In the genomic region with DNA sequence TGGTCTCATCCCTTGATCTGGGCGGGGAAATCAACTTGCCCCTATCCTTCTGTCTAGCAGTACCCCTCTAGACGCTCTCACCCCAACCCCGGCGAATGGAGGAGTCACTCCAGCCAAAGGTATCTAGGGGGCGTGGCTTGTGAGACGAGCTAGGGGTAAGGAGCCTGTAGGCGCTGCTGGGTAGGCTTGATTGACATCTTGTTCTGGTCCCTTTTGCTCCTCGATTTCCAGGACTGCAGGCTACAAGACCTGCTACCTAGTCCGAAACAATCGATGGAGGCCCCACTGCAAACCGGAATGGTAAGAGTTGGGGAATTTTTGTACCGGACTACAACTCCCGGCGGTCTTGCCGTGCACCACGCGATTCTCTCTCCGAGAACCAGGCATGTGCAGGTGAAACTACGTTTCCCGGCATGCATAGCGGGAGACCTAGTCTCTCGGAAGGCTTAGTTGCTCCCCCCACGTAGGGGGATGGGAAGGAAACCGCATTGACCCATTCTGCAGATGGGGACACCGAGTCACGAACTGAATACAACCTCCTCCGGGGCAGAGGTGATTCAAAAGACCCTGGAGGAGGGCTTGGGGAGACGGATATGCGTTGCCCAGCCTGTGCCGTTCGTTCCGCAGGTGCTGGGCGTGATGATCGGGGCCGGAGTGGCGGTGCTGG, we compare ENCODE assay signal across 8 mouse cellular contexts. TPM values are rescaled to one million over a fixed set of nuclear protein-coding genes. Genes with fewer than 3 reads are reported as not detected.
A peak's percentile ranks its signal among the peaks of the same experiment; 100 is the strongest.
DNase-seq lines count a peak whose midpoint lies in the region; ATAC-seq lines count a peak whose summit lies in the region.

No protein-coding gene starts in this region.

- H3K27me3 ChIP-seq in hindbrain, embryonic 11.5 days (ENCODE audit: control insufficient read depth, insufficient read depth, low read length) = no peaks in the 10 kb centered on the region

- H3K4me2 ChIP-seq in hindbrain, embryonic 11.5 days (replicated peaks; ENCODE audit: low read depth, low read length) = peak overlapping the region; percentile 84

- peak; percentile 90 for ATAC-seq in hindbrain, embryonic 11.5 days (ENCODE audit: low FRiP score)

- H3K9me3 ChIP-seq in hindbrain, embryonic 11.5 days (ENCODE audit: control insufficient read depth, low read length) = no peaks in the 10 kb centered on the region

- 0 out of 2 replicates have a peak, but pooled peaks cover 3% of the 10 kb centered on the region for H3K36me3 ChIP-seq in hindbrain, embryonic 11.5 days (ENCODE audit: control insufficient read depth, insufficient read depth, low read length)

- H3K27ac ChIP-seq in hindbrain, embryonic 11.5 days (ENCODE audit: low read depth, low read length) = no peak overlapping the region

- H3K4me3 ChIP-seq in hindbrain, embryonic 11.5 days (ENCODE audit: low read depth, low read length) = peak overlapping the region; percentile 49

- peak overlapping the region; percentile 48 for H3K9ac ChIP-seq in hindbrain, embryonic 11.5 days (ENCODE audit: low read depth, low read length)

- DNase-seq in Muller cell, postnatal 12 days (ENCODE audit: inconsistent ontology term) = peak; percentile 86
- peak; percentile 97 for DNase-seq in cerebellum, adult 9-11 months
- peak; percentile 95 to 98 for DNase-seq in frontal cortex, adult 2 months (ENCODE audit: extremely low spot score in 1 of 2, low spot score in 1 of 2)
- peak; percentile 93 for DNase-seq in hindbrain, embryonic 11.5 days (ENCODE audit: low spot score)
- DNase-seq in layer of hippocampus, postnatal 10 days (ENCODE audit: low spot score in 2 of 2) = peak; percentile 92 to 95
- DNase-seq in lung, postnatal 10 days = peak; percentile 96
- DNase-seq in ovary, postnatal 36 days (ENCODE audit: low spot score) = peak; percentile 87
- DNase-seq in thymus, postnatal 25 days = peak; percentile 92

- 1% methylated on average over 36 of the region's 36 CpGs for WGBS in hindbrain, embryonic 11.5 days

- H3K4me1 ChIP-seq in hindbrain, embryonic 11.5 days (replicated peaks; ENCODE audit: control insufficient read depth, insufficient read depth, low read length) = 0 out of 2 replicates have a peak, but pooled peaks cover 2% of the 10 kb centered on the region

RNA-seq across cellular contexts. Expression of a gene that starts 1.4 kb away (rescaled TPM):
- 65.5 and 79.6 TPM in 2 replicates for polyA plus RNA-seq in frontal cortex, adult 2 months (2012; rRNA removed)
- polyA plus RNA-seq in hindbrain, embryonic 11.5 days (2014; fragmentation: Nextera tagmentation; extraction: Ambion mirVana) = 17.4 and 19.9 TPM in 2 replicates
- total RNA-seq in layer of hippocampus, postnatal 10 days (2021) = 10 to 100 TPM; 67.7 to 76.2 TPM

RNA-seq across cellular contexts. Expression of a gene that starts 16.3 kb away (rescaled TPM):
- 215 and 230 TPM in 2 replicates for polyA plus RNA-seq in frontal cortex, adult 2 months (2012; rRNA removed)
- polyA plus RNA-seq in hindbrain, embryonic 11.5 days (2014; fragmentation: Nextera tagmentation; extraction: Ambion mirVana) = 36.8 and 49.5 TPM in 2 replicates
- 10 to 100 TPM; 66.2 to 79.4 TPM for total RNA-seq in layer of hippocampus, postnatal 10 days (2021)

RNA-seq across cellular contexts. Expression of a gene that starts 23.6 kb away (rescaled TPM):
- 48.5 and 50.2 TPM in 2 replicates for polyA plus RNA-seq in frontal cortex, adult 2 months (2012; rRNA removed)
- 31.2 and 39.3 TPM in 2 replicates for polyA plus RNA-seq in hindbrain, embryonic 11.5 days (2014; fragmentation: Nextera tagmentation; extraction: Ambion mirVana)
- 10 to 100 TPM; 27.7 to 29.0 TPM for total RNA-seq in layer of hippocampus, postnatal 10 days (2021)

RNA-seq across cellular contexts. Expression of a gene that starts 45.9 kb away (rescaled TPM):
- 0.19 and 0.28 TPM in 2 replicates for polyA plus RNA-seq in frontal cortex, adult 2 months (2012; rRNA removed)
- polyA plus RNA-seq in hindbrain, embryonic 11.5 days (2014; fragmentation: Nextera tagmentation; extraction: Ambion mirVana) = not detected in 2 replicates
- total RNA-seq in layer of hippocampus, postnatal 10 days (2021) = under 1 TPM; 0.20 to 0.32 TPM

RNA-seq across cellular contexts. Expression of a gene that starts 49.1 kb away (rescaled TPM):
- polyA plus RNA-seq in frontal cortex, adult 2 months (2012; rRNA removed) = 1.6 and 2.0 TPM in 2 replicates
- polyA plus RNA-seq in hindbrain, embryonic 11.5 days (2014; fragmentation: Nextera tagmentation; extraction: Ambion mirVana) = 2.4 and 3.1 TPM in 2 replicates
- 1 to 10 TPM in 1 of 2 experiments, under 1 TPM in 1; 0.87 to 1.7 TPM for total RNA-seq in layer of hippocampus, postnatal 10 days (2021)
